Mouse (Mus musculus) hindbrain, embryonic 16.5 days (tissue): ENCODE measurements around the gene Irak4. TPM values are rescaled to one million over a fixed set of nuclear protein-coding genes. Genes with fewer than 3 reads are reported as not detected.

Experiments
- ATAC-seq: fragments of 200-750 bp; cut with Nextera tagmentation; 2 replicates; pipeline ENCODE4 v1.8.0; 2017; ENCODE audit warnings: moderate TSS enrichment, moderate library complexity
- H3K27ac ChIP-seq: fragments of 300-500 bp; sonication (generic); 2 replicates; pipeline ENCODE4 v1.5.1; 2014; ENCODE audit warnings: low read depth, mild to moderate bottlenecking, control low read depth, low read length, moderate library complexity
- H3K27me3 ChIP-seq: fragments of 300-500 bp; sonication (generic); replicated peaks from 2 replicates; pipeline ENCODE4 v1.6.1; 2014; ENCODE audit warnings: low read length; ENCODE audit not compliant: control insufficient read depth, insufficient read depth
- H3K36me3 ChIP-seq: fragments of 300-500 bp; sonication (generic); 2 replicates; pipeline ENCODE4 v1.6.1; 2014; ENCODE audit warnings: mild to moderate bottlenecking, low read length, moderate library complexity, mixed read lengths; ENCODE audit not compliant: control insufficient read depth, insufficient read depth
- H3K4me1 ChIP-seq: fragments of 300-500 bp; sonication (generic); 2 replicates; pipeline ENCODE4 v1.6.1; 2014; ENCODE audit warnings: low read depth, low read length; ENCODE audit not compliant: control insufficient read depth, insufficient read depth
- H3K4me2 ChIP-seq: fragments of 300-500 bp; sonication (generic); 2 replicates; pipeline ENCODE4 v1.6.1; 2014; ENCODE audit warnings: mild to moderate bottlenecking, low read length, control low read depth, moderate library complexity
- H3K4me3 ChIP-seq: fragments of 300-500 bp; sonication (generic); 2 replicates; pipeline ENCODE4 v1.5.1; 2014; ENCODE audit warnings: mild to moderate bottlenecking, low read length, control low read depth, moderate library complexity
- H3K9ac ChIP-seq: fragments of 300-500 bp; sonication (generic); 2 replicates; pipeline ENCODE4 v1.6.1; 2014; ENCODE audit warnings: low read depth, mild to moderate bottlenecking, control low read depth, low read length, moderate library complexity
- H3K9me3 ChIP-seq: fragments of 300-500 bp; sonication (generic); 2 replicates; pipeline ENCODE4 v1.6.1; 2014; ENCODE audit warnings: mild to moderate bottlenecking, low read length, moderate library complexity; ENCODE audit not compliant: control insufficient read depth
- WGBS: fragments of 180-500 bp; shearing (Covaris S2); extraction: QIAGEN DNeasy Blood & Tissue Kit; methylation state at CpG from one replicate; pipeline ENCODE4 v1.1.7; 2014; 5-methylcytosine and 5-hydroxymethylcytosine counted together
- polyA plus RNA-seq: library from polyadenylated mRNA; unstranded; fragments of >200 nt; fragmentation: Nextera tagmentation; extraction: Ambion mirVana; gene quantifications from 2 replicates; pipeline ENCODE4 v1.2.1, GENCODE M21; 2015

The Irak4 gene
- 1.7 and 2.5 TPM in 2 replicates for polyA plus RNA-seq

GRCm38 (mm10) chr15:94543409-94544051, at the start of gene Irak4, which contains the start of gene Pus7l:
TSS of gene Irak4 (plus strand) at chr15:94543643.
TSS of gene Pus7l (minus strand) at chr15:94543547.
- H3K27me3 ChIP-seq = no peaks in the 10 kb centered on the region
- no peaks in the 10 kb centered on the region for H3K36me3 ChIP-seq
- H3K9ac ChIP-seq = peak within 1 kb of the TSS; percentile 73
- H3K4me1 ChIP-seq = peaks cover 5% of the 10 kb centered on the region
- ATAC-seq = peak; percentile 99
- peak within 1 kb of the TSS; percentile 93 for H3K4me3 ChIP-seq
- H3K9me3 ChIP-seq = no peaks in the 10 kb centered on the region
- peak within 1 kb of the TSS; percentile 70 for H3K27ac ChIP-seq
- H3K4me2 ChIP-seq = peak within 1 kb of the TSS; percentile 96
- under 1% methylated on average over 44 of the region's 45 CpGs for WGBS

DNA sequence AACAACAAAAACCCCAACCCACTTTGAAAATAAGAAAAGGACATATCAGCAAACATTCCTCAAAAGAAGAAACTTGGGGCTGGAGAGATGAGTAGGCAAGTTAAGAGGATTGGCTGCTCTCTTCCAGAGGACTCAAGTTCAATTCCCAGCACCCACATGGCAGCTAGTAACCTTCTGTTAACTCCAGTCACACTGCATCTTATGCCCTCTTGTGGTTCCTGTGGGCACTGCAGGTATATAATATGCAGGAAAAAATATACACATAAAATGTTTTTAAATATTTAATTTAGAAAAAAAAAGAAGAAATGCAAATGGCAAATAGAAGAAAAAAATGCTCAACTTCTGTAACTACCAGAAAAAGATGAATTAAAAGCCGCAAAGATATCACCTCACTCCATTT, 49.0 kb upstream of the Irak4 start:
- Histone ChIP-seq H3K4me3 (no peak overlapping the region), H3K9ac (no peak overlapping the region), H3K36me3 (no peaks in the 10 kb centered on the region), H3K27ac (no peak overlapping the region), H3K27me3 (no peaks in the 10 kb centered on the region), H3K4me1 (no peaks in the 10 kb centered on the region), H3K4me2 (no peak overlapping the region), H3K9me3 (0 out of 2 replicates have a peak, but pooled peaks cover 2% of the 10 kb centered on the region)
- WGBS = 92% methylated on average over 1 of the region's 1 CpGs
- no peak for ATAC-seq

DNA sequence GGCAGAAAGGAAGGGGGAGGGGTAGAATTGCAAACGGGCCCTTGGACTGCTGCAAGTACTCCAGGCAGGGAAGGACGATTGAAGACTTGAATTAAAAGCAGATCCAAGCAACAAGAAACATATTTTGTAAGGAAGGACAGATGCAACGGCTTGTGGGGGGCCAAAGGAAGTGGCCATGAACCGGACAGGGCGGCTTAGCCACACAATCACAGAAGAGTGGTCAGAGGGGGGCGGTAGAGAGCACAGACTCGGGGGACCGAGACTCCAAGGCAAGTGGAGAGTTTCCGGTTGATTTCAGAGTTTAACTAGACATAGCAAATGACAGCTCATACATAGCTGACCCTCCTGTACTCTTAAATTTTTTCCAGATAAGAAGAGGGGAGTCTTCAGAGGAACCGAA, 47.5 kb upstream of the Irak4 start:
- Histone ChIP-seq H3K9me3 (0 out of 2 replicates have a peak, but pooled peaks cover 2% of the 10 kb centered on the region), H3K9ac (no peak overlapping the region), H3K4me2 (no peak overlapping the region), H3K36me3 (no peaks in the 10 kb centered on the region), H3K4me3 (no peak overlapping the region), H3K27me3 (no peaks in the 10 kb centered on the region), H3K4me1 (no peaks in the 10 kb centered on the region), H3K27ac (no peak overlapping the region)
- WGBS = 76% methylated on average over 10 of the region's 10 CpGs
- no peak for ATAC-seq

DNA sequence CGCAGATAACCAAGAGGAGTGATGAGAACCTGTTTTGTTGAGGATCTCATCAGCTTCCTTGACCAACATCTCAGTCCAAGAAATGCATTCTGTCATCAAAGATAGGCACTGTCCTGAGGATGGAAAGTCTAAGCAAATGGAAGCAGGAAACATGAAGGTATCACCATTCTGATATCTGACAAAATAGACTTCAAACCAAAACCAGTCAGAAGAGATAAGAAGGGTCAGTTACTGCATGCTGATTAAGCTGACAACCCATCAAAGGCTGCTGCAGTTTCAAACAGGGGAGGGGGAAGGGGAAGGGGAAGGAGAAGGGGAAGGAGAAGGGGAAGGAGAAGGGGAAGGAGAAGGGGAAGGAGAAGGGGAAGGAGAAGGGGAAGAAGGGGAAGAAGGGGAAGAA, 44.2 kb upstream of the Irak4 start:
- no peak overlapping the region for H3K4me2 ChIP-seq
- peaks cover 3% of the 10 kb centered on the region; the same call in 1 of the 2 replicates for H3K4me1 ChIP-seq
- no peaks in the 10 kb centered on the region for H3K36me3 ChIP-seq
- no peak overlapping the region for H3K9ac ChIP-seq
- 0 out of 2 replicates have a peak, but pooled peaks cover 2% of the 10 kb centered on the region for H3K9me3 ChIP-seq
- H3K4me3 ChIP-seq = no peak overlapping the region
- no peak overlapping the region for H3K27ac ChIP-seq
- H3K27me3 ChIP-seq = no peaks in the 10 kb centered on the region
- no peak for ATAC-seq
- WGBS = 82% methylated on average over 1 of the region's 1 CpGs

DNA sequence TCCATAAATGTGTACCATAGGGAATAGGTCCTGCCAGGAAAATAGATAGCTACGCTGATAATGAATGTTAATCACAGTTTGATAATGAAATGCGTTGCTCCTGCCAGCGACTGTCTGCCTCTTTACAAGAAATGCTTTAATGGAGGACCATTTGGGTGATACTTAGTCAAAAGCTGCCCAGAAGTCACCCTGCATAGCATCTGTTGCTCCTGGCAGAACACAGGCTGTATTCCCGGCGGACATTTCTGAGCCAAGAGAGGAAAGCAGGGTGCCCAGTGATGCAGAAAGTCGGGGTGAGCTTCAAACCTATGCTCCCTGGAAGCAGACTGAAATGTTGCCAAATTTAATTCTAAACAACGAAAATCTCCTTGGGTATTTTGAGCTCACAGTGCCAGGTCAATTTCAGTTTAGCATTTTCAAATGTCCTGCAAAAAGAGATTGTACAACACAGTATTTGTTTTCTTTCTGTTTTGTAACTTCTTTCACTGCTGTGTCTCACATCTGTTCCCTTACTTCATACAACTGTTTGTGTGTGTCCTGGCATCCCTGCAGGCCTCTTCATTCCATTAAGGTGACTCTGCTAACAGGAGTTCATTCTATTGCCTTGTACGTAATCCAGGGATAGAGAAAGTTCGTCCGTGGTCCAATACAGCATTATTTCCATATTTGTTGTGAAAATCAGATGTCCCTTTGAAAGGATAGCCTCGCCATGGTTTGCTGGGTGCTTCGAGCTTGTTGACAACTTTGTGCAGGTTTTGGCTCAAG, 39.8 kb upstream of the Irak4 start:
- H3K27me3 ChIP-seq = no peaks in the 10 kb centered on the region
- no peak overlapping the region for H3K27ac ChIP-seq
- H3K36me3 ChIP-seq = no peaks in the 10 kb centered on the region
- H3K4me1 ChIP-seq = peaks cover 3% of the 10 kb centered on the region; the same call in 1 of the 2 replicates
- H3K4me2 ChIP-seq = no peak overlapping the region
- ATAC-seq = peak; percentile 75; the same call in 1 of the 2 replicates
- no peaks in the 10 kb centered on the region for H3K9me3 ChIP-seq
- H3K4me3 ChIP-seq = no peak overlapping the region
- WGBS = 40% methylated on average over 12 of the region's 12 CpGs
- no peak overlapping the region for H3K9ac ChIP-seq

- H3K4me2 ChIP-seq = no peak overlapping the region
- 0 out of 2 replicates have a peak, but pooled peaks cover 2% of the 10 kb centered on the region for H3K27me3 ChIP-seq
- H3K4me3 ChIP-seq = no peak overlapping the region
- H3K9me3 ChIP-seq = peaks cover 5% of the 10 kb centered on the region
- ATAC-seq = no peak
- no peak overlapping the region for H3K9ac ChIP-seq
- 79% methylated on average over 16 of the region's 16 CpGs for WGBS
- H3K36me3 ChIP-seq = no peaks in the 10 kb centered on the region; the same call in 1 of the 2 replicates
- no peak overlapping the region for H3K27ac ChIP-seq
- H3K4me1 ChIP-seq = no peaks in the 10 kb centered on the region
These were observed 25.4 kb upstream of the Irak4 start for GRCm38 (mm10) chr15:94517913-94518491.

DNA sequence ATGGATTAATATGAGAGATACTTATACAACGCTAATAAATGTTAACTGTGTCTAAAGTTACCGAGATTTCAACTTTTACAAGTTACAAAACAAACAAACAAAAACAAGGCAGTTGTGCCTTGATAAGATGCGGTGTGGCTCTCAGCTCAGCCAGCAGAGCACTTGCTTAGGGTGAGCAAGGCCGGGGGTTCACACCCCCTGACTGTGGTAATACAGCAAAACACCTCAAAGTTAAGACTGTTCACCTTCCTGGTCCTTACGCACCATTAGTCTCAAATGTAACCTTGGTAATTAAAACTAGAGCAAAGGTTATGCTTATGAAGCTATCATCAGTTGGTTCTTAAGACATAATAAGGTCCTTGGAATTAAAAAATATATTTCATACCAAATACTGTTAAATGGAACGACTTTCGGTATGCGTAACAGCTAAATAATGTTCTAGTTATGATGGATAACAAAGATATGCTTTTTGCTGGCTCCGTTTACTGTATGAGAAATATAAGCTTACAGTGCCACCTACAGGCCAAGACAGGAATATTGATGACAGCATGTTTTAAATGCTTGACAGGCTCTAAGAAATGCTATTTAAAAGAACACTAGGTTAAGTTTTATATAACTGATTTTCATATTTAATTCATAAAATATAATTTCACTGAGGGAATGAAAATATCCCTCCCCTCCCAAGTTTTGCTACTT, 23.1 kb upstream of the Irak4 start:
- H3K4me3 ChIP-seq = no peak overlapping the region
- WGBS = 39% methylated on average over 9 of the region's 9 CpGs
- peaks cover 5% of the 10 kb centered on the region for H3K9me3 ChIP-seq
- 0 out of 2 replicates have a peak, but pooled peaks have one; percentile 56 for ATAC-seq
- H3K4me2 ChIP-seq = no peak overlapping the region
- H3K27me3 ChIP-seq = 0 out of 2 replicates have a peak, but pooled peaks cover 2% of the 10 kb centered on the region
- H3K36me3 ChIP-seq = no peaks in the 10 kb centered on the region; the same call in none of the 2 replicates
- H3K27ac ChIP-seq = no peak overlapping the region
- no peaks in the 10 kb centered on the region for H3K4me1 ChIP-seq
- no peak overlapping the region for H3K9ac ChIP-seq

- Histone ChIP-seq H3K27ac (no peak overlapping the region), H3K4me2 (no peak overlapping the region), H3K9me3 (peaks cover 5% of the 10 kb centered on the region), H3K4me1 (no peaks in the 10 kb centered on the region), H3K36me3 (no peaks in the 10 kb centered on the region; the same call in none of the 2 replicates), H3K27me3 (0 out of 2 replicates have a peak, but pooled peaks cover 2% of the 10 kb centered on the region), H3K9ac (no peak overlapping the region), H3K4me3 (no peak overlapping the region)
- no peak for ATAC-seq
- 76% methylated on average over 5 of the region's 5 CpGs for WGBS
These were observed 22.5 kb upstream of the Irak4 start for GRCm38 (mm10) chr15:94520959-94521358.
